Mouse (Mus musculus): ENCODE results near the gene Sec24c. TPM values are rescaled to one million over a fixed set of nuclear protein-coding genes. Genes with fewer than 3 reads are reported as not detected.

Sec24c gene
- polyA plus RNA-seq, 1 experiment from 2014 or later: 51.0 TPM

GRCm38 (mm10) chr14:20723006-20723405 is 48.9 kb downstream of the Sec24c start:
- no peak for ATAC-seq
- peaks cover 90% of the 10 kb centered on the region for H3K36me3 ChIP-seq (ENCODE audit: control insufficient read depth, insufficient read depth)
- no peak for TF ChIP-seq CTCF (IDR thresholded peaks at IDR 0.05; ENCODE audit: low read depth)
- no peak overlapping the region for H3K4me3 ChIP-seq (ENCODE audit: low read depth, low read length)
- no peak overlapping the region for H3K27ac ChIP-seq (ENCODE audit: low read depth, low read length)
- H3K9ac ChIP-seq (ENCODE audit: low read depth, low read length): no peak overlapping the region
- H3K4me1 ChIP-seq (replicated peaks; ENCODE audit: control insufficient read depth, insufficient read depth, low read length): 0 out of 2 replicates have a peak, but pooled peaks cover 7% of the 10 kb centered on the region
- H3K27me3 ChIP-seq (replicated peaks; ENCODE audit: control insufficient read depth, insufficient read depth, low read length): no peaks in the 10 kb centered on the region
- H3K9me3 ChIP-seq (ENCODE audit: control insufficient read depth): no peaks in the 10 kb centered on the region
- H3K4me2 ChIP-seq (replicated peaks; ENCODE audit: low read depth): no peak overlapping the region
- WGBS: 92% methylated on average over 12 of the region's 12 CpGs

GRCm38 (mm10) chr14:20724043-20724442 is 49.9 kb downstream of the Sec24c start:
- no peak for ATAC-seq
- H3K27ac ChIP-seq (ENCODE audit: low read depth, low read length): no peak overlapping the region; the same call in 1 of the 2 replicates
- no peak overlapping the region for H3K9ac ChIP-seq (ENCODE audit: low read depth, low read length)
- no peaks in the 10 kb centered on the region for H3K9me3 ChIP-seq (ENCODE audit: control insufficient read depth)
- H3K36me3 ChIP-seq (ENCODE audit: control insufficient read depth, insufficient read depth): peaks cover 92% of the 10 kb centered on the region
- WGBS: 12% methylated on average over 5 of the region's 5 CpGs
- H3K4me2 ChIP-seq (replicated peaks; ENCODE audit: low read depth): no peak overlapping the region
- no peak overlapping the region for H3K4me3 ChIP-seq (ENCODE audit: low read depth, low read length)
- no peaks in the 10 kb centered on the region for H3K27me3 ChIP-seq (replicated peaks; ENCODE audit: control insufficient read depth, insufficient read depth, low read length)
- 0 out of 2 replicates have a peak, but pooled peaks cover 7% of the 10 kb centered on the region for H3K4me1 ChIP-seq (replicated peaks; ENCODE audit: control insufficient read depth, insufficient read depth, low read length)
- TF ChIP-seq CTCF (IDR thresholded peaks at IDR 0.05; ENCODE audit: low read depth): peak; percentile 89

GRCm38 (mm10) chr14:20725660-20726339 is 51.7 kb downstream of the Sec24c start:
- Histone ChIP-seq H3K9ac (ENCODE audit: low read depth, low read length) (no peak overlapping the region), H3K4me1 (replicated peaks; ENCODE audit: control insufficient read depth, insufficient read depth, low read length) (0 out of 2 replicates have a peak, but pooled peaks cover 7% of the 10 kb centered on the region), H3K4me3 (ENCODE audit: low read depth, low read length) (no peak overlapping the region), H3K27ac (ENCODE audit: low read depth, low read length) (peak overlapping the region; percentile 79), H3K9me3 (ENCODE audit: control insufficient read depth) (no peaks in the 10 kb centered on the region), H3K36me3 (ENCODE audit: control insufficient read depth, insufficient read depth) (peaks cover 93% of the 10 kb centered on the region), H3K4me2 (replicated peaks; ENCODE audit: low read depth) (peak overlapping the region; percentile 27; the same call in 1 of the 2 replicates), H3K27me3 (replicated peaks; ENCODE audit: control insufficient read depth, insufficient read depth, low read length) (no peaks in the 10 kb centered on the region)
- no peak for TF ChIP-seq CTCF (IDR thresholded peaks at IDR 0.05; ENCODE audit: low read depth)
- 33% methylated on average over 6 of the region's 6 CpGs for WGBS
- ATAC-seq: peak; percentile 83

- no peak overlapping the region for H3K27ac ChIP-seq (ENCODE audit: low read depth, low read length)
- no peak for ATAC-seq
- no peak for TF ChIP-seq CTCF (IDR thresholded peaks at IDR 0.05; ENCODE audit: low read depth)
- no peak overlapping the region for H3K4me2 ChIP-seq (replicated peaks; ENCODE audit: low read depth)
- H3K4me3 ChIP-seq (ENCODE audit: low read depth, low read length): no peak overlapping the region
- no peaks in the 10 kb centered on the region for H3K9me3 ChIP-seq (ENCODE audit: control insufficient read depth)
- no peaks in the 10 kb centered on the region for H3K27me3 ChIP-seq (replicated peaks; ENCODE audit: control insufficient read depth, insufficient read depth, low read length)
- 93% methylated on average over 9 of the region's 9 CpGs for WGBS
- no peak overlapping the region for H3K9ac ChIP-seq (ENCODE audit: low read depth, low read length)
- H3K4me1 ChIP-seq (replicated peaks; ENCODE audit: control insufficient read depth, insufficient read depth, low read length): peaks cover 7% of the 10 kb centered on the region; the same call in 1 of the 2 replicates
- peaks cover 67% of the 10 kb centered on the region for H3K36me3 ChIP-seq (ENCODE audit: control insufficient read depth, insufficient read depth)
These were observed 55.8 kb downstream of the Sec24c start for GRCm38 (mm10) chr14:20729871-20730270.

- 86% methylated on average over 9 of the region's 9 CpGs for WGBS
- Histone ChIP-seq H3K9ac (ENCODE audit: low read depth, low read length) (no peak overlapping the region), H3K27me3 (replicated peaks; ENCODE audit: control insufficient read depth, insufficient read depth, low read length) (no peaks in the 10 kb centered on the region), H3K36me3 (ENCODE audit: control insufficient read depth, insufficient read depth) (peaks cover 57% of the 10 kb centered on the region), H3K9me3 (ENCODE audit: control insufficient read depth) (no peaks in the 10 kb centered on the region), H3K4me2 (replicated peaks; ENCODE audit: low read depth) (no peak overlapping the region), H3K27ac (ENCODE audit: low read depth, low read length) (no peak overlapping the region), H3K4me1 (replicated peaks; ENCODE audit: control insufficient read depth, insufficient read depth, low read length) (peaks cover 3% of the 10 kb centered on the region; the same call in 1 of the 2 replicates), H3K4me3 (ENCODE audit: low read depth, low read length) (no peak overlapping the region)
- no peak for ATAC-seq
- TF ChIP-seq CTCF (IDR thresholded peaks at IDR 0.05; ENCODE audit: low read depth): no peak
These were observed 56.9 kb downstream of the Sec24c start for GRCm38 (mm10) chr14:20730853-20731602.
